8 mouse cellular contexts compared by ENCODE assay signal in the genomic region with DNA sequence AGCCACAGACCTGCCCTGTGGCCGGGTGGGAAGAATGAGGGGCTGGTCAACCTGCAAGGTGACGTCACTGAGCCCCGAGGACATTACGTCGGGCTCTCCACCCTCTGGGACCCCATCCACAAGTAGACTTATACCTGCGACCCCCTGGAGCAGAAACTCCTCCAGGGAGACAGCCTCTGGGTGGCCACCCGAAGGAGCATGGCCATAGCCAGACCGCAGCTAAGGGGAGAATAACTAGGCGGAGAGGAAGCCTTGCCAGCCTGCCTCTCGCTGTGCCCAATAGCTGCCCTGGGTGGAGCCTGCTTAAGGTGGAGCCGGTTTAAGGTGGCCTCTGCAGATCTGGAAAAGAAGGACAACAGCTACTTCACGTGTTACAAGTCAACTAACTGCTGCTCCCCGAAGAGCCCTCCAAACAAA. TPM values are rescaled to one million over a fixed set of nuclear protein-coding genes. Genes with fewer than 3 reads are reported as not detected.
DNase-seq lines count a peak whose midpoint lies in the region; ATAC-seq lines count a peak whose summit lies in the region.

Ldhd (minus strand) TSS at position 270 of the 417 bp plus-strand sequence.

- H3K36me3 ChIP-seq in forebrain, embryonic 15.5 days, result peaks cover 5% of the 10 kb centered on the region
- peaks cover 4% of the 10 kb centered on the region; the same call in 1 of the 2 replicates for H3K36me3 ChIP-seq in midbrain, embryonic 12.5 days

- H3K4me3 ChIP-seq in forebrain, embryonic 15.5 days, result peak within 1 kb of the TSS; percentile 10; the same call in 1 of the 2 replicates
- H3K4me3 ChIP-seq in midbrain, embryonic 12.5 days, result peak within 1 kb of the TSS; percentile 9; the same call in 1 of the 2 replicates

- no peaks in the 10 kb centered on the region for H3K9me3 ChIP-seq in forebrain, embryonic 15.5 days
- no peaks in the 10 kb centered on the region for H3K9me3 ChIP-seq in midbrain, embryonic 12.5 days

- H3K27ac ChIP-seq in forebrain, embryonic 15.5 days (replicated peaks), result no peak within 1 kb of the TSS
- no peak within 1 kb of the TSS for H3K27ac ChIP-seq in midbrain, embryonic 12.5 days (replicated peaks)

- H3K9ac ChIP-seq in forebrain, embryonic 15.5 days (replicated peaks), result no peak within 1 kb of the TSS
- H3K9ac ChIP-seq in midbrain, embryonic 12.5 days (replicated peaks), result 0 out of 2 replicates have a peak within 1 kb of the TSS, but pooled peaks have one; percentile 11

- H3K27me3 ChIP-seq in forebrain, embryonic 15.5 days, result no peaks in the 10 kb centered on the region
- H3K27me3 ChIP-seq in midbrain, embryonic 12.5 days, result no peaks in the 10 kb centered on the region

- peaks cover 3% of the 10 kb centered on the region; the same call in 1 of the 2 replicates for H3K4me1 ChIP-seq in forebrain, embryonic 15.5 days
- no peaks in the 10 kb centered on the region for H3K4me1 ChIP-seq in midbrain, embryonic 12.5 days

- H3K4me2 ChIP-seq in forebrain, embryonic 15.5 days (replicated peaks), result peak within 1 kb of the TSS; percentile 24
- H3K4me2 ChIP-seq in midbrain, embryonic 12.5 days (replicated peaks), result peak within 1 kb of the TSS; percentile 31

- WGBS in forebrain, embryonic 15.5 days, result 27% methylated on average over 13 of the region's 13 CpGs
- 35% methylated on average over 13 of the region's 13 CpGs for WGBS in midbrain, embryonic 12.5 days

- peak; percentile 58 for DNase-seq in ovary, adult 18-20 months (ENCODE audit: low spot score)
- no peak for DNase-seq in ovary, postnatal 10 days (ENCODE audit: low spot score)
- DNase-seq in cerebellum, adult 11 months, result peak; percentile 67
- DNase-seq in heart, postnatal 4 days, result peak; percentile 59
- DNase-seq in left cerebral cortex, adult 8-10 months (ENCODE audit: low spot score in 2 of 2), result peak in 1 of 2 experiments; percentile 41
- no peak for DNase-seq in adipocyte (ENCODE audit: low spot score)

- ATAC-seq in forebrain, embryonic 15.5 days (replicated peaks), result no peak
- no peak for ATAC-seq in midbrain, embryonic 12.5 days (ENCODE audit: low FRiP score, low read depth)

RNA-seq across cellular contexts. Expression of gene Ldhd, which starts in this region (rescaled TPM):
- 0.54 and 0.60 TPM in 2 replicates for polyA plus RNA-seq in forebrain, embryonic 15.5 days (2015; fragmentation: Nextera tagmentation; extraction: Ambion mirVana)
- 1 to 10 TPM; 2.7 to 3.8 TPM for total RNA-seq in heart, postnatal 4 days (2021)
- 10 to 100 TPM; 10.6 to 11.4 (median 10.8) TPM for total RNA-seq in left cerebral cortex, adult 8-10 months (2022)
- polyA plus RNA-seq in midbrain, embryonic 12.5 days (2016; fragmentation: Nextera tagmentation; extraction: Ambion mirVana), result 0.41 and 0.46 TPM in 2 replicates

Comparison
In these comparisons a context has a peak if more than half of its experiments do, and no peak if none do; other contexts are left out.
1. DNase-seq: peak in ovary, adult 18-20 months (single experiment), cerebellum, adult 11 months (single experiment) and heart, postnatal 4 days (single experiment); none in ovary, postnatal 10 days (single experiment) and adipocyte (single experiment).